In the genomic region with DNA sequence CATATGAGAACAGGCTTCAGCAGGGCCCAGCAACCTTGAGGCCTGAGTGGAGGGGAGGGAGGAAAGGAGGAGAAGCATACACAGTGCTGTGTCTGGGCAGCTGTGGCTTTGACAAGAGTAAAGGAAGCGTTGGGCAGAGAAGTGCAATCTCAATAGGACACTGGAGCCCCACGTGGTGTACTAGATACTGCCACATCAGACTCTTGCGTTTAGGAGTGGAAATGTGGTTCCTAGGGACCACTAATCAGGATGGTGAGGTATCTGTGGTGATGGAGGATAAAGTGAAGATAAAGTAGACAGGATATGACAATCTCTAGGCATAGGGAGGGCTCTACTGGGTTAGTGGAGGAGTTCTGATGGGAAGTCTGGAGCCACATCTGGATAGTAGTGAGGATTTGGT, we compare ENCODE assay signal across 8 mouse cellular contexts. TPM values are rescaled to one million over a fixed set of nuclear protein-coding genes. Genes with fewer than 3 reads are reported as not detected.
DNase-seq lines count a peak whose midpoint lies in the region; ATAC-seq lines count a peak whose summit lies in the region.
"Had no signal": no experiment of that assay in that cellular context is flagged by ENCODE, and none has a peak within 500 bp of the region (broad histone marks: within the 10 kb centered on the region; RNA-seq: fewer than 3 reads in every experiment).

No protein-coding gene starts in this region.

- WGBS in forebrain, embryonic 13.5 days, result 70% methylated on average over 3 of the region's 3 CpGs
- 10% methylated on average over 3 of the region's 3 CpGs for WGBS in liver, embryonic 15.5 days (ENCODE audit: insufficient replicate concordance)

- ATAC-seq in forebrain, embryonic 13.5 days, result no peak
- ATAC-seq in liver, embryonic 15.5 days (ENCODE audit: insufficient read depth), result no peak

- peak overlapping the region; percentile 87 for H3K4me2 ChIP-seq in forebrain, embryonic 13.5 days
- H3K4me2 ChIP-seq in liver, embryonic 15.5 days, result peak overlapping the region; percentile 90

- H3K9me3 ChIP-seq in forebrain, embryonic 13.5 days (replicated peaks), result no peaks in the 10 kb centered on the region
- no peaks in the 10 kb centered on the region for H3K9me3 ChIP-seq in liver, embryonic 15.5 days (replicated peaks)

- H3K27ac ChIP-seq in forebrain, embryonic 13.5 days, result no peak overlapping the region
- peak overlapping the region; percentile 96 for H3K27ac ChIP-seq in liver, embryonic 15.5 days (replicated peaks)

- H3K4me1 ChIP-seq in forebrain, embryonic 13.5 days, result peaks cover 37% of the 10 kb centered on the region
- peaks cover 51% of the 10 kb centered on the region for H3K4me1 ChIP-seq in liver, embryonic 15.5 days (replicated peaks)

- peak; percentile 31 for DNase-seq in thymus, postnatal 0 days (ENCODE audit: low spot score)
- no peak for DNase-seq in thymus, postnatal 10 days (ENCODE audit: low spot score in 2 of 2)
- DNase-seq in urinary bladder, postnatal 14 days (ENCODE audit: low spot score), result no peak
- no peak for DNase-seq in urinary bladder, postnatal 4 days (ENCODE audit: low spot score in 2 of 2)
- no peak for DNase-seq in frontal cortex, postnatal 14 days (ENCODE audit: low spot score in 2 of 2)
- DNase-seq: embryo, embryonic 11 days had no signal

- H3K4me3 ChIP-seq in forebrain, embryonic 13.5 days, result peak overlapping the region; percentile 85
- peak overlapping the region; percentile 93 for H3K4me3 ChIP-seq in liver, embryonic 15.5 days (replicated peaks)

- H3K9ac ChIP-seq in forebrain, embryonic 13.5 days, result peak overlapping the region; percentile 79
- H3K9ac ChIP-seq in liver, embryonic 15.5 days, result peak overlapping the region; percentile 95

- H3K36me3 ChIP-seq in forebrain, embryonic 13.5 days (ENCODE audit: poor library complexity, severe bottlenecking), result peaks cover 38% of the 10 kb centered on the region
- peaks cover 57% of the 10 kb centered on the region for H3K36me3 ChIP-seq in liver, embryonic 15.5 days (replicated peaks)

- H3K27me3 ChIP-seq in forebrain, embryonic 13.5 days, result no peaks in the 10 kb centered on the region
- H3K27me3 ChIP-seq in liver, embryonic 15.5 days, result no peaks in the 10 kb centered on the region

RNA-seq across cellular contexts. Expression of gene Kri1, which starts 1.0 kb away (rescaled TPM):
- polyA plus RNA-seq in thymus, postnatal 0 days (2015; fragmentation: Nextera tagmentation; extraction: Ambion mirVana), result 17.9 and 25.1 TPM in 2 replicates
- 15.4 and 20.1 TPM in 2 replicates for polyA plus RNA-seq in forebrain, embryonic 13.5 days (2015; fragmentation: Nextera tagmentation; extraction: Ambion mirVana)
- 6.0 and 6.7 TPM in 2 replicates for polyA plus RNA-seq in liver, embryonic 15.5 days (2015; fragmentation: Nextera tagmentation; extraction: Ambion mirVana)

RNA-seq across cellular contexts. Expression of gene Cdkn2d, which starts 4.5 kb away (rescaled TPM):
- 216 and 234 TPM in 2 replicates for polyA plus RNA-seq in thymus, postnatal 0 days (2015; fragmentation: Nextera tagmentation; extraction: Ambion mirVana)
- 85.4 and 88.3 TPM in 2 replicates for polyA plus RNA-seq in forebrain, embryonic 13.5 days (2015; fragmentation: Nextera tagmentation; extraction: Ambion mirVana)
- polyA plus RNA-seq in liver, embryonic 15.5 days (2015; fragmentation: Nextera tagmentation; extraction: Ambion mirVana), result 129 and 144 TPM in 2 replicates

RNA-seq across cellular contexts. Expression of gene Atg4d, which starts 21.7 kb away (rescaled TPM):
- 49.2 and 56.2 TPM in 2 replicates for polyA plus RNA-seq in thymus, postnatal 0 days (2015; fragmentation: Nextera tagmentation; extraction: Ambion mirVana)
- polyA plus RNA-seq in forebrain, embryonic 13.5 days (2015; fragmentation: Nextera tagmentation; extraction: Ambion mirVana), result 60.2 and 60.3 TPM in 2 replicates
- 97.2 and 118 TPM in 2 replicates for polyA plus RNA-seq in liver, embryonic 15.5 days (2015; fragmentation: Nextera tagmentation; extraction: Ambion mirVana)

RNA-seq across cellular contexts. Expression of gene Ap1m2, which starts 25.4 kb away (rescaled TPM):
- polyA plus RNA-seq in thymus, postnatal 0 days (2015; fragmentation: Nextera tagmentation; extraction: Ambion mirVana), result 20.2 and 21.0 TPM in 2 replicates
- polyA plus RNA-seq in forebrain, embryonic 13.5 days (2015; fragmentation: Nextera tagmentation; extraction: Ambion mirVana), result 0.39 and 0.52 TPM in 2 replicates
- 0.28 and 0.68 TPM in 2 replicates for polyA plus RNA-seq in liver, embryonic 15.5 days (2015; fragmentation: Nextera tagmentation; extraction: Ambion mirVana)

RNA-seq across cellular contexts. Expression of gene Slc44a2, which starts 33.7 kb away (rescaled TPM):
- 161 and 167 TPM in 2 replicates for polyA plus RNA-seq in thymus, postnatal 0 days (2015; fragmentation: Nextera tagmentation; extraction: Ambion mirVana)
- polyA plus RNA-seq in forebrain, embryonic 13.5 days (2015; fragmentation: Nextera tagmentation; extraction: Ambion mirVana), result 63.6 and 68.3 TPM in 2 replicates
- 16.7 and 17.6 TPM in 2 replicates for polyA plus RNA-seq in liver, embryonic 15.5 days (2015; fragmentation: Nextera tagmentation; extraction: Ambion mirVana)
